Mouse (Mus musculus) cerebellum, adult 2 months (tissue): Measurements from ENCODE around the gene Scaper. TPM values are rescaled to one million over a fixed set of nuclear protein-coding genes. Genes with fewer than 3 reads are reported as not detected.

Source experiments
- DNase-seq, 2 experiments: peaks; one replicate each; pipeline ENCODE4 v3.0.0; 2021
- H3K27ac ChIP-seq: fragments of 200-500 bp; 2 replicates; pipeline ENCODE4 v1.5.1; 2012; ENCODE audit warnings: low read length, control low read depth, inconsistent platforms; ENCODE audit not compliant: insufficient read depth
- H3K27me3 ChIP-seq: fragments of 200-500 bp; 2 replicates; pipeline ENCODE4 v1.6.1; 2012; ENCODE audit warnings: inconsistent platforms, mild to moderate bottlenecking, low read length, moderate library complexity; ENCODE audit not compliant: control insufficient read depth, insufficient read depth
- H3K4me1 ChIP-seq: fragments of 200-500 bp; 2 replicates; pipeline ENCODE4 v1.6.1; 2011; ENCODE audit warnings: low read length; ENCODE audit not compliant: control insufficient read depth, insufficient read depth
- H3K4me3 ChIP-seq: fragments of 200-500 bp; replicated peaks from 2 replicates; pipeline ENCODE3; 2011; ENCODE audit warnings: mild to moderate bottlenecking, low read depth, low read length, control low read depth; ENCODE audit not compliant: insufficient read depth
- CTCF ChIP-seq: fragments of 200-500 bp; IDR thresholded peaks from 2 replicates; pipeline ENCODE4 v1.5.1; 2011; ENCODE audit warnings: low read depth, mild to moderate bottlenecking, control low read depth, low read length, moderate library complexity, borderline replicate concordance; ENCODE audit not compliant: insufficient read depth
- POLR2A ChIP-seq: fragments of 200-500 bp; IDR thresholded peaks from 2 replicates; pipeline ENCODE4 v1.6.1; 2011; ENCODE audit warnings: low read length, control low read depth, borderline replicate concordance; ENCODE audit not compliant: insufficient read depth
- WGBS: fragments of 180-500 bp; shearing (Covaris S2); methylation state at CpG from one replicate; pipeline ENCODE4 v1.1.7; 2018; 5-methylcytosine and 5-hydroxymethylcytosine counted together
- polyA plus RNA-seq: library from polyadenylated mRNA; depleted of rRNA; stranded (reverse); fragments of >200 nt; gene quantifications from 2 replicates; pipeline ENCODE4 v1.2.3, GENCODE M21; 2012

Gene Scaper
- polyA plus RNA-seq, 1 experiment: 11.5 TPM

- H3K27ac ChIP-seq: no peak overlapping the region
- peak; percentile 29 to 35 for DNase-seq
- TF ChIP-seq CTCF (peak; percentile 75), POLR2A (no peak)
- no peak overlapping the region for H3K4me3 ChIP-seq
- peaks cover 12% of the 10 kb centered on the region; the same call in 1 of the 2 replicates for H3K27me3 ChIP-seq
- 3% methylated on average over 3 of the region's 3 CpGs for WGBS
- H3K4me1 ChIP-seq: no peaks in the 10 kb centered on the region
Measured at GRCm38 (mm10) chr9:55535907-55536306, 402.0 kb downstream of the Scaper start.

- Histone ChIP-seq H3K27ac (no peak overlapping the region), H3K4me3 (no peak overlapping the region), H3K27me3 (no peaks in the 10 kb centered on the region; the same call in 1 of the 2 replicates), H3K4me1 (no peaks in the 10 kb centered on the region)
- no peak for DNase-seq
- WGBS: 40% methylated on average over 4 of the region's 4 CpGs
- no peak for TF ChIP-seq POLR2A
- TF ChIP-seq CTCF: peak; percentile 25; the same call in 1 of the 2 replicates
Measured at GRCm38 (mm10) chr9:55525716-55526115, 412.2 kb downstream of the Scaper start.

GRCm38 (mm10) chr9:55512027-55512543 is 425.8 kb downstream of the Scaper start, which contains the start of gene Etfa:
TSS of gene Etfa (minus strand) at chr9:55512243.
- DNase-seq: peak; percentile 92 to 93
- no peak for TF ChIP-seq CTCF
- TF ChIP-seq POLR2A: peak; percentile 70; the same call in 1 of the 2 replicates
- Histone ChIP-seq H3K27ac (peak within 1 kb of the TSS; percentile 48), H3K4me3 (peak within 1 kb of the TSS; percentile 63), H3K4me1 (no peaks in the 10 kb centered on the region), H3K27me3 (no peaks in the 10 kb centered on the region)
- WGBS: under 1% methylated on average over 47 of the region's 47 CpGs

- under 1% methylated on average over 32 of the region's 32 CpGs for WGBS
Measured at GRCm38 (mm10) chr9:55511521-55511993, 426.4 kb downstream of the Scaper start.

GRCm38 (mm10) chr9:55510651-55511235 is 427.2 kb downstream of the Scaper start:
- 75% methylated on average over 10 of the region's 10 CpGs for WGBS
- Histone ChIP-seq H3K4me1 (0 out of 2 replicates have a peak, but pooled peaks cover under 1% of the 10 kb centered on the region), H3K4me3 (no peak overlapping the region)

More at GRCm38 (mm10) chr9:55511521-55511993, 426.4 kb downstream of the Scaper start:
- peak in 1 of 2 experiments; percentile 47 for DNase-seq
- Histone ChIP-seq H3K4me3 (peak overlapping the region; percentile 63), H3K27me3 (no peaks in the 10 kb centered on the region), H3K4me1 (no peaks in the 10 kb centered on the region), H3K27ac (peak overlapping the region; percentile 48)
- no peak for TF ChIP-seq CTCF
- no peak for TF ChIP-seq POLR2A

GRCm38 (mm10) chr9:55509731-55510130 is 428.2 kb downstream of the Scaper start:
- Histone ChIP-seq H3K27ac (no peak overlapping the region), H3K4me1 (peaks cover 3% of the 10 kb centered on the region; the same call in 1 of the 2 replicates), H3K27me3 (no peaks in the 10 kb centered on the region), H3K4me3 (no peak overlapping the region)
- no peak for TF ChIP-seq CTCF
- TF ChIP-seq POLR2A: no peak
- 87% methylated on average over 1 of the region's 1 CpGs for WGBS
- no peak for DNase-seq

More at GRCm38 (mm10) chr9:55510651-55511235, 427.2 kb downstream of the Scaper start:
- H3K27ac ChIP-seq: no peak overlapping the region
- no peaks in the 10 kb centered on the region for H3K27me3 ChIP-seq
- TF ChIP-seq CTCF (no peak), POLR2A (no peak)
- peak in 1 of 2 experiments; percentile 13 for DNase-seq

GRCm38 (mm10) chr9:55508701-55509100 is 429.2 kb downstream of the Scaper start:
- H3K27me3 ChIP-seq: no peaks in the 10 kb centered on the region
- DNase-seq: no peak
- 48% methylated on average over 4 of the region's 4 CpGs for WGBS
- H3K4me3 ChIP-seq: no peak overlapping the region
- peaks cover 3% of the 10 kb centered on the region; the same call in 1 of the 2 replicates for H3K4me1 ChIP-seq
- TF ChIP-seq POLR2A (no peak), CTCF (no peak)
- no peak overlapping the region for H3K27ac ChIP-seq
